Mouse (Mus musculus) kidney, embryonic 16.5 days (tissue): ENCODE results near the gene Grid1. TPM values are rescaled to one million over a fixed set of nuclear protein-coding genes. Genes with fewer than 3 reads are reported as not detected.

Source experiments
- ATAC-seq: fragments of 200-750 bp; cut with Nextera tagmentation; 2 replicates; pipeline ENCODE4 v1.8.0; 2017; ENCODE audit warnings: moderate TSS enrichment; ENCODE audit not compliant: low FRiP score, low TSS enrichment
- H3K27ac ChIP-seq: fragments of 300-500 bp; sonication (generic); 2 replicates; pipeline ENCODE4 v1.5.1; 2014; ENCODE audit warnings: low read length
- H3K27me3 ChIP-seq: fragments of 300-500 bp; sonication (generic); 2 replicates; pipeline ENCODE4 v1.6.1; 2014; ENCODE audit warnings: low read length, control low read depth, mixed read lengths; ENCODE audit not compliant: insufficient read depth
- H3K36me3 ChIP-seq: fragments of 300-500 bp; sonication (generic); 2 replicates; pipeline ENCODE4 v1.6.1; 2014; ENCODE audit warnings: low read length, control low read depth, mixed read lengths; ENCODE audit not compliant: insufficient read depth
- H3K4me1 ChIP-seq: fragments of 300-500 bp; sonication (generic); 2 replicates; pipeline ENCODE4 v1.6.1; 2014; ENCODE audit warnings: low read length, control low read depth, mixed read lengths; ENCODE audit not compliant: insufficient read depth
- H3K4me2 ChIP-seq: fragments of 300-500 bp; sonication (generic); replicated peaks from 2 replicates; pipeline ENCODE4 v1.6.1; 2014; ENCODE audit warnings: low read depth, low read length
- H3K4me3 ChIP-seq: fragments of 300-500 bp; sonication (generic); 2 replicates; pipeline ENCODE4 v1.5.1; 2014; ENCODE audit warnings: mild to moderate bottlenecking, low read length
- H3K9ac ChIP-seq: fragments of 300-500 bp; sonication (generic); replicated peaks from 2 replicates; pipeline ENCODE4 v1.6.1; 2014; ENCODE audit warnings: low read length
- H3K9me3 ChIP-seq: fragments of 300-500 bp; sonication (generic); 2 replicates; pipeline ENCODE4 v1.6.1; 2016; ENCODE audit warnings: low read length, control low read depth
- WGBS: fragments of 180-500 bp; shearing (Covaris S2); extraction: QIAGEN DNeasy Blood & Tissue Kit; methylation state at CpG from one replicate; pipeline ENCODE4 v1.1.7; 2014; 5-methylcytosine and 5-hydroxymethylcytosine counted together
- polyA plus RNA-seq: library from polyadenylated mRNA; unstranded; fragments of >200 nt; fragmentation: Nextera tagmentation; extraction: Ambion mirVana; gene quantifications from 2 replicates; pipeline ENCODE4 v1.2.1, GENCODE M21; 2015

The Grid1 gene
- polyA plus RNA-seq, 1 experiment from 2014 or later = 0.89 TPM

DNA sequence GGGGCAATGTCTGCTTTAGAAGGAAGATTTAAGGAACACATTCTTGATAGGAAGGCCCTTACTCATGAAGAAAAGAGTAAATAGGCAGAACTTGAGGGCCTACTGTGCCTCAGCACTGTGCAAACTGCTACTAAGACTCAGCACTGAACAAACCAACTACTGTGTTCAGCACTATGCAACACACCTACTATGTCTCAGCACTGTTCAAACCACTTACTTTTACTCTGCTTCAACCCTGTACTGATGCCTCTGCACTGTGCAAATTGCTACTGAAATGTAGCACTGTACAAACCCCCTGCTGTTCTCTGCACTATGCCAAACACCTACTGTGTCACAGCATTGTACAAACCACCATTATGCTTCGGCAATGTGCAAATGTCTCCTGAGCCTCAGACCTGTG lies 260.0 kb downstream of the Grid1 start:
- WGBS = 93% methylated on average over 1 of the region's 1 CpGs
- H3K4me2 ChIP-seq = no peak overlapping the region
- H3K9me3 ChIP-seq = no peaks in the 10 kb centered on the region
- no peak for ATAC-seq
- H3K27ac ChIP-seq = no peak overlapping the region
- no peaks in the 10 kb centered on the region for H3K4me1 ChIP-seq
- H3K9ac ChIP-seq = no peak overlapping the region
- H3K27me3 ChIP-seq = no peaks in the 10 kb centered on the region
- no peaks in the 10 kb centered on the region for H3K36me3 ChIP-seq
- H3K4me3 ChIP-seq = no peak overlapping the region

GRCm38 (mm10) chr14:35092646-35093045 lies 272.7 kb downstream of the Grid1 start:
- Histone ChIP-seq H3K4me3 (no peak overlapping the region), H3K27me3 (no peaks in the 10 kb centered on the region), H3K4me1 (peaks cover 9% of the 10 kb centered on the region; the same call in 1 of the 2 replicates), H3K9me3 (0 out of 2 replicates have a peak, but pooled peaks cover under 1% of the 10 kb centered on the region), H3K4me2 (no peak overlapping the region), H3K27ac (no peak overlapping the region), H3K9ac (no peak overlapping the region), H3K36me3 (no peaks in the 10 kb centered on the region)
- WGBS = 86% methylated on average over 4 of the region's 4 CpGs
- no peak for ATAC-seq

DNA sequence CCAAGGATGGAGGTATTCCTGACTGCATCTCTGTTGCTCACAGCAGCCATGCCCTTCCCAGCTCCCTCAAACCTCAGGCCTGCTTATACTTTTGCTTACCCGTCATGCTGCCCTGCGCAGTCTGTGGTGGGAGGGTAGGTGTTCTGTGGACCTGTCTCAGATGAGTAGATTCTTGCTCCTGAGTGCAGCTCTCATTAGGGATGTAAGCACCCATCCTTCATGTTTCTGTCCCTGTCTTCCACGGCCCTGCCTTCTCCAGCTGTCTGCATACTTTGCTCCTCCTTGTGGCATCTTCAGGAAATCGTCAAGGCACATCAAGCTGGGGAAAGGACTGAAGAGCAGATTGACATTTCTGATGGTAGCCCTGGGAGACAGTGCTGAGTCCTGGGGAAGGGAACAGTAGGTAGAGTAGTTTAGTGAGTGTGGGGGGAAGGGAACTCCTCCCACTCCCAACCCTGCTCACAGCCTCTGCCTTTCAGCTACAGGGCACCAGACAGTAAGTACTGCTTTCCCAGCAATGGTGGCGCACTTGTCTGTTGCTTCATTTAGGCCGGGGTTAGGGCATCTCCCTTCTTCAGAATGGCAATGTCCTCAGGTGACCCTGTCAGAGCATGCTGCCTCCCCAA lies 273.8 kb downstream of the Grid1 start:
- H3K9ac ChIP-seq = no peak overlapping the region
- ATAC-seq = no peak
- whole genome bisulfite sequencing = 65% methylated on average over 6 of the region's 6 CpGs
- no peak overlapping the region for H3K27ac ChIP-seq
- peaks cover 9% of the 10 kb centered on the region; the same call in 1 of the 2 replicates for H3K4me1 ChIP-seq
- H3K9me3 ChIP-seq = no peaks in the 10 kb centered on the region
- H3K4me3 ChIP-seq = no peak overlapping the region
- H3K36me3 ChIP-seq = no peaks in the 10 kb centered on the region
- no peak overlapping the region for H3K4me2 ChIP-seq
- no peaks in the 10 kb centered on the region for H3K27me3 ChIP-seq

DNA sequence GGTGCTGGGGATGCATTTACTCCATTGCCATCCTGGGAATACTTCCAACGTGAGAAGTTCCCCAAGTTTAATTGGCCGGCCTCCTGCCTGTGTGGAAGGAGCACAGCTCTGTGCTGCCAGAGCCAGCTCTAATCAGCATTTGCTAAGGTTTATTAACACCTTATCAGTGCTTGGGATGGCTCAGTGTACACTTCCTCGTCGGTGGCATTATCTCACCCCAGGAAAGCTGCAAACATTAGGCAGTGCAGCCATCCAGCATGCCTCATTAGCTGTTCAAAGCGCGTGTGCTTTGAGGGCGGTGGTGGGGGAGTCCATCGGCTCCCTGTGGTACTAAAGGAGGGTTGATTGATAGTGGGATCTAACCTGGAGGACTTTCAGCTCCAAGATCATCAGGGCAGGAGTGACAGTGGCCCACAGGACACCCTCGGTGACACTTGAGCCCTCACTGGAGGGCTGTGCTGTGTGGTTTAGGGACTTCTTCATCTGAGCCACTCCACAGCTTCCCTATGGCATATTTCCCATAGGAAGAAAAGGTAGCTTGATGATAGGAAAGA lies 275.7 kb downstream of the Grid1 start:
- no peak overlapping the region for H3K9ac ChIP-seq
- peak; percentile 67 for ATAC-seq
- no peak overlapping the region for H3K27ac ChIP-seq
- 19% methylated on average over 9 of the region's 9 CpGs for WGBS
- no peak overlapping the region for H3K4me3 ChIP-seq
- no peaks in the 10 kb centered on the region for H3K27me3 ChIP-seq
- no peak overlapping the region for H3K4me2 ChIP-seq
- H3K36me3 ChIP-seq = no peaks in the 10 kb centered on the region
- peaks cover 9% of the 10 kb centered on the region; the same call in 1 of the 2 replicates for H3K4me1 ChIP-seq
- H3K9me3 ChIP-seq = no peaks in the 10 kb centered on the region

- no peak for ATAC-seq
Observed at GRCm38 (mm10) chr14:35096085-35096484, 276.2 kb downstream of the Grid1 start.

DNA sequence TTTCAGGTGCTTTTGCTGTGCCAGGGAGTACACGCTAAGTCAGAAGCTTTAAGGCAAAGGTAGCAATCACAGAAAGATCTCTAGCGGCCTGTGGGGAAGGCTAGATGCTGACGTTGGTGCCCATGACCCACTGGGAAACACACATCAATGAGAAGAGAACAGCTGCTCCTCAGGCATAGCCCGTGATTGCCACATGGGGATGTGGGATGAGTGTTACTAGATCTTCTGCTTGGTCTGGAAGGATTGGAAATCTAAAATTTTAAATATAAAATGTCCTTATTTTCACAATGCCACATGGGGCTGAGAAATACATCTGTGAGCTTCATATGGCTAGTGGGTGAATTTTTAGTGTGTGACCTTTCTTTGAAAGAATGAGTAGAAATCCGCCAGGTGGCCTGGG lies 277.3 kb downstream of the Grid1 start:
- ATAC-seq = no peak
- H3K9ac ChIP-seq = no peak overlapping the region
- no peaks in the 10 kb centered on the region for H3K9me3 ChIP-seq
- H3K4me3 ChIP-seq = no peak overlapping the region
- peaks cover 9% of the 10 kb centered on the region; the same call in 1 of the 2 replicates for H3K4me1 ChIP-seq
- no peaks in the 10 kb centered on the region for H3K36me3 ChIP-seq
- no peaks in the 10 kb centered on the region for H3K27me3 ChIP-seq
- H3K4me2 ChIP-seq = no peak overlapping the region
- no peak overlapping the region for H3K27ac ChIP-seq
- WGBS = 87% methylated on average over 5 of the region's 5 CpGs

More at GRCm38 (mm10) chr14:35096085-35096484, 276.2 kb downstream of the Grid1 start:
- H3K9ac ChIP-seq = no peak overlapping the region
- peaks cover 9% of the 10 kb centered on the region; the same call in 1 of the 2 replicates for H3K4me1 ChIP-seq
- H3K27me3 ChIP-seq = no peaks in the 10 kb centered on the region
- H3K36me3 ChIP-seq = no peaks in the 10 kb centered on the region
- no peak overlapping the region for H3K4me2 ChIP-seq
- H3K27ac ChIP-seq = no peak overlapping the region
- no peaks in the 10 kb centered on the region for H3K9me3 ChIP-seq
- H3K4me3 ChIP-seq = no peak overlapping the region
- WGBS = 30% methylated on average over 4 of the region's 4 CpGs

DNA sequence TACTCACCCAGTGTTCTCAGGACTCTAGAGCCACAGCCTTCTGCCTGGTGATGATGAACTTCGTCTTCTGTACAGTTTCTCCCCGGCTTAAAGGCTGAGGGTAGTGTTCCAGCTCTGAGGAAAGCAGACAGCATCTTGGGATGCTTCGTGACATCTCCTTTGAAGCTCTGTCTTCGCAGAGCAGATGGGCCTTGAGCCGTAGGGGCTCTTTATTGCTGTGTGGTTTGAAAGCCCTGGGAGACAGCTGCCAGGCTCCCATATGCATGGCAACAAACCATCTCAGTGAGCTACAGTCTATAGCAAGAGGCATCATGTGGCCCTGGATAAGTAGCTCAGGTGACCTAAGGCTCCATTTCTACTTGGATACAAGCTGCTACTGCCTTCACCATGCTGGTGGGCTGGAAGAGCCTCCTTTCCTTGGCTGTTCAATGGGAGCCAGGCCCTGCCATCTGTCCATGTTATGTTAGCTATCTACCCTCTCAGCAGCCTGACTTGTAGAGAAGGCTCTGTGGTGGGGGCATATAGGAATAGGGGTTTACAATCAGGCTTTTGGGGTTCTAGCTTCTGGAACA lies 283.8 kb downstream of the Grid1 start:
- 70% methylated on average over 5 of the region's 5 CpGs for WGBS
- ATAC-seq = no peak
- no peak overlapping the region for H3K9ac ChIP-seq

DNA sequence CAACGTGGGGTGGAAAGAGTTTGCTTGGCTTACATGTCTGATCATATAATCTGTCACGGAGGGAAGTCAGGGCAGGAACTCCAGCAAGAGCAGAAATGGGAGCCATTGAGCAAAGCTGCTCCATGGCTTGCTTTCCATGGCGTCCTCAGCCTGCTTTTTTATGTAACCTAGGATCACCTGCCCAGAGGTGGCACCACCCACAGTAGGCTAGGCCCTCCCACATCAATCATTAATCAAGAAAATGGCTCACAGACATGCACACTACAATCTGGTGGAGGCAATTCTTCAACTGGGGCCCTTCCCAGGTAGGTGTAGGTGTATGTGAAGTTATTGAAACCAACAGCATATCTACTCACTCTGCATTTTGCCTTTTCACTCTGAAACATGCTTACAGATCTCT lies 287.7 kb downstream of the Grid1 start:
- no peaks in the 10 kb centered on the region for H3K9me3 ChIP-seq
- no peak overlapping the region for H3K9ac ChIP-seq
- no peak overlapping the region for H3K4me2 ChIP-seq
- 67% methylated on average over 3 of the region's 3 CpGs for WGBS
- H3K4me3 ChIP-seq = no peak overlapping the region
- H3K36me3 ChIP-seq = no peaks in the 10 kb centered on the region
- no peak for ATAC-seq
- H3K4me1 ChIP-seq = no peaks in the 10 kb centered on the region
- H3K27ac ChIP-seq = no peak overlapping the region
- no peaks in the 10 kb centered on the region for H3K27me3 ChIP-seq

More for the DNA sequence above, 283.8 kb downstream of the Grid1 start:
- Histone ChIP-seq H3K27me3 (no peaks in the 10 kb centered on the region), H3K36me3 (no peaks in the 10 kb centered on the region), H3K4me1 (no peaks in the 10 kb centered on the region), H3K4me2 (no peak overlapping the region), H3K27ac (no peak overlapping the region), H3K4me3 (no peak overlapping the region), H3K9me3 (no peaks in the 10 kb centered on the region)

DNA sequence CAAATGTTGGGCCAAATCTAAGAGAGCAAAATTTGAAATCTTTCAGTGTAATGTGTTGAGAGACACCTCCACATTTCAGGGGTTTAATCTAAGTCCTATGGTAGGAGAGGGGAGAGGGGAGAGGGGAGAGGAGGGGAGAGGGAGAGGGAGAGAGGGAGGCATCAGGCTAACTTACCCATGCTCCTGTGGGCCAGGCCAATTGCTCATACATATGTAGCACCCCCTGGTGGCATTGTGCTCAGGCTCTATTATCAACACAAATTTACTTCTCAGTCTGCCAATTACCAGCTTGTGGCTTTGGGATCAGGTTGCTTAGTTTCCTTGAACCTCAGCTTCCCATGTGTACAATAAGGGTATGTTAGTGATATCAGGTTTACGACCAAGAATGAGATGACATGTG lies 291.0 kb downstream of the Grid1 start:
- no peak overlapping the region for H3K4me2 ChIP-seq

More for the DNA sequence above, 291.0 kb downstream of the Grid1 start:
- no peak for ATAC-seq
- Histone ChIP-seq H3K9ac (no peak overlapping the region), H3K27me3 (no peaks in the 10 kb centered on the region), H3K9me3 (no peaks in the 10 kb centered on the region), H3K27ac (no peak overlapping the region), H3K4me3 (no peak overlapping the region), H3K4me1 (no peaks in the 10 kb centered on the region), H3K36me3 (no peaks in the 10 kb centered on the region)
- WGBS = 73% methylated on average over 1 of the region's 1 CpGs
